Mouse (Mus musculus) bone marrow, adult 2 months (tissue): ENCODE results near the gene Gtf3c2. TPM values are rescaled to one million over a fixed set of nuclear protein-coding genes. Genes with fewer than 3 reads are reported as not detected.

ENCODE experiments used
- H3K27ac ChIP-seq: fragments of 200-500 bp; 2 replicates; pipeline ENCODE4 v1.5.1; 2012; ENCODE audit warnings: low read depth, mild to moderate bottlenecking, control low read depth, inconsistent platforms, low read length; ENCODE audit not compliant: control insufficient read depth, poor library complexity, insufficient read depth
- H3K4me1 ChIP-seq: fragments of 200-500 bp; 2 replicates; pipeline ENCODE4 v1.6.1; 2011; ENCODE audit warnings: low read length; ENCODE audit not compliant: control insufficient read depth, insufficient read depth
- H3K4me3 ChIP-seq: fragments of 200-500 bp; replicated peaks from 2 replicates; pipeline ENCODE3; 2011; ENCODE audit warnings: mild to moderate bottlenecking, low read depth, low read length, control low read depth; ENCODE audit not compliant: control insufficient read depth
- CTCF ChIP-seq: fragments of 200-500 bp; IDR thresholded peaks from 2 replicates; pipeline ENCODE4 v1.5.1; 2011; ENCODE audit warnings: low read length, control low read depth; ENCODE audit not compliant: control insufficient read depth, insufficient read depth
- POLR2A ChIP-seq: fragments of 200-500 bp; IDR thresholded peaks from 2 replicates; pipeline ENCODE4 v1.6.1; 2011; ENCODE audit warnings: low read depth, mild to moderate bottlenecking, control low read depth, low read length, borderline replicate concordance; ENCODE audit not compliant: control insufficient read depth
- WGBS: fragments of 180-500 bp; shearing (Covaris S2); methylation state at CpG from one replicate; pipeline ENCODE4 v1.1.7; 2018; 5-methylcytosine and 5-hydroxymethylcytosine counted together
- polyA plus RNA-seq: library from polyadenylated mRNA; stranded (reverse); fragments of >200 nt; gene quantifications from 2 replicates; pipeline ENCODE4 v1.2.4, GENCODE M21; 2011; ENCODE audit warnings: low replicate concordance; ENCODE audit not compliant: missing spikeins, insufficient read depth, insufficient read length

Gtf3c2 gene
- polyA plus RNA-seq, 1 experiment = 67.3 TPM

DNA sequence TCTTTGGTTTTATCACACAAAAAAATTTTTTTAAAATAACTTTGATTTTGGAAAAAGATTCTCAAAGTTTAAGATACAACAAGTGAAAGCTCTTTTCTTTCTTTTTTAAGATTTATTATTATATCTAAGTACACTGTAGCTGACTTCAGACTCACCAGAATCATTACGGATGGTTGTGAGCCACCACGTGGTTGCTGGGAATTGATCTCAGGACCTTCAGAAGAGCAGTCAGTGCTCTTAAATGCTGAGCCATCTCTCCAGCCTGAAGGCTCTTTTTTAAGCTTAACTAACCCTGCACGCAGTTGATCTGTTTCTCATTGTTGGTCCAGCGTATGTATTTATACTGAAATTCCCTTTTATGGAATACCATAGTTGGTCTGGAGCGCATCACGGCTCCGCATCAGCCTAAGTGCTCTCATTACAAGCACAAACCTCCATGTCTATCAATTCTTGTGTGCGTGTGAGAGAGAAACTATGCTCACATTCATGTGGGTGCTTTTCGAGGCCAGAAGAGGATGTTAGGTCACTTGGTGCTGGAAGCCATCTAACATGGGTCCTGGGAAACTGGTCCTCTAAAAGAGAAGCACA lies 1.3 kb upstream of the Gtf3c2 start:
- Histone ChIP-seq H3K4me1 (no peaks in the 10 kb centered on the region), H3K27ac (no peak overlapping the region), H3K4me3 (no peak overlapping the region)
- WGBS = 90% methylated on average over 9 of the region's 9 CpGs
- no peak for TF ChIP-seq CTCF

DNA sequence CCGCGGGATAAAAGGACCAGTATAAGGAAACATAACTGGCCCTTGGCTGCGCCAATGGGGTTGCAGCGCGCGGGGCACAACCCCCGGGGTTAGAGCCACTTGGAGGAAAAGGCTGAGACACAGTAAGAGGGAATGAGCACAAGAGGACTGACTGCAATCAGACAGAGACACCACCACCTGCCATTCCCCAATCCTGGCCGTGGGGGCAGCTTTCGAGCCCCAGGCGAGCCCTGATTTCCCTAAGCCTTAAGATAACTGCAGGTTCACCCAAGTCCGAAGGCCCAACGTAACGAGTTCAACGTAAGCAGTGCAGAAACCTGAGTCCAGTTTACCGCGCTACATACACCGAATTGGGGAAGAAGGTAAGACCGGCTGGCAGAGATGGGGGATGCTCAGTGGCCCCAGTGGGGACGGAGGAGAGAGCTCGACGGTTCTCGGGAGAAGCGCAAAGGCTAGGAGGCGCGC lies 611 bp downstream of the Gtf3c2 start:
- TF ChIP-seq POLR2A (peak; percentile 11; the same call in 1 of the 2 replicates), CTCF (no peak)
- H3K4me3 ChIP-seq = peak overlapping the region; percentile 95
- peak overlapping the region; percentile 92 for H3K27ac ChIP-seq
- WGBS = under 1% methylated on average over 25 of the region's 25 CpGs
- H3K4me1 ChIP-seq = no peaks in the 10 kb centered on the region

DNA sequence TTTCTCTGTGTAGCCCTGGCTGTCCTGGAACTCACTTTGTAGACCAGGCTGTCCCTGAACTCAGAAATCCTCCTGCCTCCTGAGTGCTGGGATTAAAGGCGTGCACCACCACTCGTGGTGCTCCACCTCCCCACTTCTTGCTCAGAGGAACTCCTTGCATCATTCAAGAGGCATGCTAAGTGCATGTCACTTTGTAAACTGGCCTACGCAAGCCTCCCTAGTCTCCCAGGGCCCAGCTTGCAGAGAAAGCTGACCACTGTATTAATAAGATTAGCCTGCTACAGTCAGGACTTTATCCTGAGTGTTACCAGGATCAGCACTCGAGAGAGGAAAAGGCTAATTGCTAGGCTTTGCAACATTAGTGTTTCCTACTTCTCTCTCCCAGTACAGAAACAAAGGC lies 11.3 kb downstream of the Gtf3c2 start:
- no peaks in the 10 kb centered on the region for H3K4me1 ChIP-seq
- no peak overlapping the region for H3K4me3 ChIP-seq
- WGBS = 87% methylated on average over 4 of the region's 4 CpGs
- no peak overlapping the region for H3K27ac ChIP-seq
- TF ChIP-seq CTCF (no peak), POLR2A (no peak)

DNA sequence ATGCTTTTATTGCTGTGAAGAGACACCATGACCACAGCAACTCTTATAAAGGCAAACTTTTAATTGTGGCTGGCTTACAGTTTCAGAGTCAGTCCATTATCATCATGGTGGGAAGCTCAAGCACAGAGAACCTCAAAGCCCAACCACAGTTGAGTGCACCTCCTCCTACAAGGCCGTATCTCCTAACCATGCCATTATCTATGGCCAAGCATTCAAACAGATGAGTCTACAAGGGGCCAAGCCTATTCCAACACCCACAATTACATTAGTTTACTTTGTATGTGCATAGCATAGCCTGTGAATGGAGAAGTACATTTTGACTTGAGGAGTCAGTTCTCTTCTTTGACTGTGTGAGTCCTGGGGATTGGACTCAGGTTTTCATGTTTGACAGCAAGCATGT lies 15.1 kb downstream of the Gtf3c2 start:
- Histone ChIP-seq H3K4me1 (no peaks in the 10 kb centered on the region; the same call in 1 of the 2 replicates), H3K27ac (no peak overlapping the region), H3K4me3 (no peak overlapping the region)
- 73% methylated on average over 1 of the region's 1 CpGs for WGBS
- TF ChIP-seq POLR2A = no peak
- no peak for TF ChIP-seq CTCF

DNA sequence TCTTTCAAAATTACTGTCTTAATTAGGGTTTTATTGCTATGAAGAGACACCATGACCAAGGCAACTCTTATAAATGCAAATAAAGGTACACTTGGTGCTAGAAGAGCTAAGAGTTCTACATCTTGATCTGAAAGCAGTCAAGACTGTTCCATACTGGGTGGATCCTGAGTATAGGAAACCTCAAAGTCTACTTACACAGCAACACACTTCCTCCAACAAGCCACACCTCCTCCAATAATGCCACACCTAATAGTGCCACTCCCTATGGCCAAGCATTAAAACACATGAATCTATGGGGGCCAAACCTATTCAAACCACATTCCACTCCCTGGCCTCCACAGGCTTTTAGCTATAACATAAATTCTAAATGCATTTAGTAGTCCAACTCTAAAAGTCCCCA lies 17.5 kb downstream of the Gtf3c2 start:
- Histone ChIP-seq H3K27ac (no peak overlapping the region), H3K4me3 (no peak overlapping the region), H3K4me1 (no peaks in the 10 kb centered on the region; the same call in 1 of the 2 replicates)
- TF ChIP-seq CTCF (no peak), POLR2A (no peak)

DNA sequence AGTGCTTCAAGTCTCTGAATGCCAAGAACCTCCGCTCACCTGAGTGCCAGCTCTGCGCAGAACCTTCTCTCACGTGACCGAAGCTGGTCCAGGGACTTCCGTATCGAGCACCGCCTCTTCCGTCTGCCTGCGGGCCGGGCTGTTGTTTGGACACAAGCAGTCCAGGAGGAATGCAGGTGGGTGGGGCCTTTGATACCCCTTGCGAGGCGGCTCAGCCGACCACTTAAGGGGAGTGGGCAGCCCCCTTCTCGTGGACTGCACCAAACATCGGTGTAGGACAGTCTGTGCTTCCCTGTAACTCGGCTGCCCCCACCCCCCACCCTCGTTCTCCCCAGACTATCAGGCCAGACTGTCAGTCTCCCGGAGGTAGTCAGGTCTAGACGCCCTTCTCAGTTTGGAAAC lies 25.8 kb downstream of the Gtf3c2 start, which contains the start of gene Mpv17:
Gene Mpv17, minus strand, starts transcription at position 100 of the 402 bp plus-strand sequence.
- Histone ChIP-seq H3K4me3 (peak within 1 kb of the TSS; percentile 85), H3K4me1 (peaks cover 2% of the 10 kb centered on the region), H3K27ac (peak within 1 kb of the TSS; percentile 45; the same call in 1 of the 2 replicates)
- TF ChIP-seq POLR2A (peak; percentile 78), CTCF (no peak)
- 0% methylated on average over 19 of the region's 19 CpGs for WGBS

DNA sequence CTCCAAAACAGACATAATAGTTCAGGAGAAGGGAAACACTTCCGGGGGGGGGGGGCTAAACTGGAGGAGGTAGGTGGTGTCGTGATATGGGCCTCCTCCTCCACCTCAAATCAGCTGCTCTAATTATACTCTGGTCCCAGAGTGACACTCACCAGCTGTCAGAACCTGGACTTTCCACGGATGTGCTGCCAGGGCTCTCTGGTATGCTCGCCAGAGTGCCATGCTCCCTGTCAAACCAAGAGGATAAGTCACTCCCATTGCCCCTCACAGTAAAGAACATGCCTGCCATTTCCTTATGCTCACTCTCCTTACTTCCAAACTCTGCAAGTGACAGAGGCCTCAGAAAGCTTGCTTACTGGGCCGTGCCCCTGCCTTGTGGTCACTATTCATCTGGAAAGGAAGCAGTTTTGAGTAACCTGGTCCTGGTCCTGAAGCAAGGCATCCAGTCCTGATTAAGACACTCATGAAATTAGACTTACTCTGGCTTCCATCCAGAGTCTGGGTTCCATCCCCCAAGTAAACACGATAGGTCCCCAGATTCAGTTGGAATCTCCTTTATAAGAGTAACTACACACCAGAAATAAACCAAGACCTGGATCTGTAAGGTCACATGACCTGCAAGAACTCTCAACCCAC lies 26.3 kb downstream of the Gtf3c2 start:
- no peak for TF ChIP-seq CTCF
- no peak for TF ChIP-seq POLR2A
- peaks cover 2% of the 10 kb centered on the region for H3K4me1 ChIP-seq
- H3K27ac ChIP-seq = no peak overlapping the region
- 42% methylated on average over 6 of the region's 6 CpGs for WGBS
- peak overlapping the region; percentile 85 for H3K4me3 ChIP-seq

DNA sequence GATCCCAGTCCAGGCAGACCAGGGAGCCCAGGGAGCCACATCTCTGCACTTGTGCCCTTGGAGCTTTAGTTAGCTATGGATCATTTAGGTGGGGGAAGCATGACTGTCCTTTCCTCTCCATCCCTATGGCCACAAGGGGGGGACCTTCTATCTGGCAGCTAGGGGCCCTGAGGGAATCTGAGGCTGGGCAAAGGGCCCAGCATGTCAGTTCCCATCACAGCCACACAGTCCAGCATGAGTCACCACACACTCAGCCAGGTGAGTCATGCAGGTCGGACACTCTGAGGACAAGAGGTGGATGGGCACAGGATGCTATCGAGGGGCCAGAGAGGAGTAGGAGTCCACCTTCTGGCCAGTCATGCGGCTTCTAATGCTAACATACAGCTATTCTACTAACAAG lies 28.2 kb downstream of the Gtf3c2 start:
- Histone ChIP-seq H3K4me3 (no peak overlapping the region), H3K27ac (no peak overlapping the region), H3K4me1 (peaks cover 2% of the 10 kb centered on the region)
- TF ChIP-seq POLR2A = no peak
- whole genome bisulfite sequencing = 79% methylated on average over 3 of the region's 3 CpGs
